Mouse (Mus musculus) frontal cortex, postnatal 36 days (tissue): ENCODE measurements around the gene Syngr1.
A peak's percentile ranks its signal among the peaks of the same experiment; 100 is the strongest.

Source experiments
- DNase-seq, 2 experiments: peaks; one replicate each; pipeline ENCODE4 v3.0.0; 2022; ENCODE audit warnings: low spot score in 2 of 2

Gene Syngr1

DNA sequence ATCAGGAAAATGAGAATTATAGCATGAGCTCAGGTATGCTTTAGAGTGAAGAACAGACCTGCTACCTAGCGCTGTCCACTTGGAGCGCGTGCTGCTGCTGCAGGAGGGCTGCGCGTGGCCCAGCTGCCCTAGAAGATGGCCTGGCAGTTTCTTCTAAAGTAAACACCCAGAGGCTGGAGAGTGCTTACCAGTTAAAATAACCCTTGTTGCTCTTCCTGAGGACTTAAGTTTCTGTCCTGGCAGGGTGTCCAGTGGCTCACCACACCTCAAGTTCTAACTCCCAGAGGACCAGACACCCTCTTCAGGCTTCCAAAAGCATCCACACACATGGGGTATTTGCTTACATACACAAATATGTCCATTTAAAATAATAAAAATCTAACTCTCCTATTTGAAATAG lies 54.3 kb downstream of the Syngr1 start:
- DNase-seq = no peak

DNA sequence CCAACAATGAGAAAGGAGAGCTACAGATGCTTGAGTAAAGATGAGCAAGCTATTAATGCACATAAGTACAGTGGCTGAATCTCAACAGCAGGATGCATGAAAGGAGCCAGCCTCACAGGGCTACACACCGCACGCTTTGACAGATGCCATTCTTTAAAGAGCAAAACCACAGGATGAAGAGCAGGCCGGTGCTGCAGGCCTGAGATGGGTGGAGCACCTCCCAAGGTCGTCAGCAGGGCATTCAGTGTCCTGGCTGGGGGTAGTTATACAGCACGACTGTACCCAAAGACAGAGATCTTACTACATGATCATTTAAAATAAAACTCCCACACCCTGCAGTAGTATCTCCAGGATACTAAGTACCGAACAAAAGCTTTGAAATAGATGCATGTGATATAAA lies 55.0 kb downstream of the Syngr1 start:
- no peak for DNase-seq

DNA sequence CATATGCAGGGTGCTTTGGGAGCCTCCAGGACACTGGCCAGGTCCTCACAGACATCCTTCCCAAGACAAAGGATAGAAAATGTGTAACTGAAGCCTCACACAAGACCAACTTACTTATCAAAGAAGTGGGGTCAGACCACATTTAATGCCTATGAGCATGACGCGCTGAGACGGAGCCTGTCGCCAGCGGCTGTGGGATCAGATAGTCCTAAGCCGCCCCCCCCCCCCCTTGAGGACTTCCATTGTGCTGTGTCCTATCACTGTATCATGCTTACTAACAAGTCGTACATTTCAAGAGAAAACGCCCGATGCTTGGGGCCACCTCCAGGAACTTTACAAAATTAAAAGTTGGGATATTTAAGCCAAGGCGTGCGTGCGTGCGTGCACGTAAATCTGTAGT lies 56.0 kb downstream of the Syngr1 start:
- no peak for DNase-seq

DNA sequence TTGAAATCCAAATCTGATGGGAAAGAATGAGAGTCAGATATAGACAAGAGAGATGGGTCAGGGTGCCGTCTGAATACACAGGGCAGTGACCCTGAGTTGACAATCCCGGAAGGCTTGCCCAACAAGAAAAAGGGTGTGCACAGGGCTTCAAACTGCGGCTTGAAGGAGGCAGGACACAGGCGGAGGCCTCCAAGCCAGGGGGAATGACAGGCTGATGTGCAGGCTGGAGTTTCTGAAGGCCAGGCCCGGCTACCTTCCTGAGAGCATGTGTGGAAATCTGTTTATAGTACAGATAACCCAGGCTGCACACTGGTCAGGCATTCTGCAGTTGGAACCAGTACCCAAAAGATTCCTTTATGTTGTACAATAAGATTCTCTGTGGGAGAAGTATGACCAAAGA lies 56.4 kb downstream of the Syngr1 start:
- DNase-seq = no peak

DNA sequence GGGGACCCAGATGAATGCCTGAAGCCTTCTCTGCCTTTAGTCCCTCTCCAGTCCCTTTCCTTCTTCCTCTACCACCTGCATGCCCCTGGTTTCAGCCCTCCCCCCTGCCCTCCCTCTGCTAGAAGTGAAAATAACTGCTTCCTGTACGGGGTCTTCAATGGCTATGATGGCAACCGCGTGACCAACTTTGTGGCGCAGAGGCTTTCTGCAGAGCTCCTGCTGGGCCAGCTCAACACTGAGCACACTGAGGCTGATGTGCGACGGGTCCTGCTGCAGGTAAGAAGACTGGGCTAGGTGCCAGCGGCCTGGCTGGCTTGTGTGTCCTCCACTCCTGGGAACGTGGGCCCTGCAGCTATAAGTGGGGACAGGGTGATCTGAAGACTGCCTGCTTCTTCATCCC lies 57.4 kb downstream of the Syngr1 start:
- DNase-seq = no peak

DNA sequence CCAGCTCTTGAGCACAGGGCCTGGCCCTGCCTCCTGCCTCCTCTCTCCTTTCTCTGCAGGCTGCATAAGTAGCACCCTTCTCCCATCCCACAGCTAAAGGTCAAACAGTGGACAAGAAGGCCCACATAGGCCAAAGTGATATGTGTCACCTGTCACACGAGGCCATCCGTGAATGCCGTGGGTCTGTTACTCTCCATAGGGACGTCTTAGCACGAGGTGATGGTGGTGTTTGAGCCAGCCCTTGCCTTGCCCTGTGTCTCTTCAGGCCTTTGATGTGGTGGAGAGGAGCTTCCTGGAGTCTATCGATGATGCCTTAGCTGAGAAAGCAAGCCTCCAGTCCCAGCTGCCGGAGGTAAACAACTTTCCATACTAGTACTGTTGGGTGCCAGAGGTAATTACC lies 58.4 kb downstream of the Syngr1 start:
- no peak for DNase-seq

DNA sequence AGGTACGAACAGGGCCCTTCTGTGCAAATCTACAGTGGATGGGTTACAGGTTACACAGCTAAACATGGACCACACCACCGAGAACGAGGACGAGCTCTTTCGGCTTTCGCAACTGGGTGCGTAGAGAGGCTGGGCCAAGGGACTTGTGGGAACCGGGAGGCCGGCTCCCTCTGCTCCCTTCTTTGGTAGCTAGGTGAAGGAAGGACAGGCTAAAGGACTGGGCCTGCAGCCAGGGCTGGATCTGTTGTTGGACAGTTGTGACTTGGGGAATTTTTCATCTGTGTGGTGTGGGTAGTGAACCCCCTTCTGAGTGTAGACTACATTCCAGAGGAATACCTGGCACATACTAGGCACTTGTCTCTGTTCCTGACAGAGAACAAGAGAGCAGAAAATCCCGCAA lies 61.5 kb downstream of the Syngr1 start:
- DNase-seq = no peak

DNA sequence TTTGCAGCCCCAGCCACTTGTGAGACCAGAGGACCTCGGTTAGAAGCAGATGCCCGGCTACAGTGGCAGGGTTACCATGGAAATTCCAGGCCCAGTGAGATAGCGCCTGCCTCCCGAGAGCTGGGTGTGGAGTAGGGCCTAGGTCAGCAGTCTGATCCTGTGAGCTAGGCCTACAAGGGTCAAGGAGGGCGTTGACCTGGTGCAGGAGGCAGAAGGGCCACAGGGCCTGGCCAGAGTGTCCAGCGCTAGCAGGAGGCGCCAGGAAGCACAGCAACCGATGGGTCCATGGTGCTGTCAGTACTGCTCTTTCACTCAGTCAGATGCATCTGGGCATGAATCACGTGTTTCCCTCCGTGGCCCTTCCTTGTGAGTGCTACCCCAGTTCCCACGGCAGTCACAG lies 62.6 kb downstream of the Syngr1 start:
- DNase-seq = no peak

DNA sequence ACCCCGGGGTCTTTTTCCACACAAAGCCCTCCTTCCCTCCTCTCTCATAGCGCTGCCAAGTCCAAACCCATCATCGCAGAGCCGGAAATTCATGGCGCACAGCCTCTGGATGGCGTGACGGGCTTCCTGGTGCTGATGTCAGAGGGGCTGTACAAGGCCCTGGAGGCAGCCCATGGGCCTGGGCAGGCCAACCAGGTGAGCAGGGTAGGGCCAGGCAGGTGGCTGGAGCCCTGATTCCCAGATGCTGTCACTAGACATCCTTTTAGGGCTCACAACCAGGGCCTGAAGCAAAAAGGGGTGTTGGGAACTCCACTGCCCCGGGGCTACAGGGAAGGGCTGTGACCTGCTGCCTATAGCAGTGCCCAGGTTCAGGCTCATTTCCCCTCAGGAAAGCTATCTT lies 64.6 kb downstream of the Syngr1 start:
- DNase-seq = no peak

DNA sequence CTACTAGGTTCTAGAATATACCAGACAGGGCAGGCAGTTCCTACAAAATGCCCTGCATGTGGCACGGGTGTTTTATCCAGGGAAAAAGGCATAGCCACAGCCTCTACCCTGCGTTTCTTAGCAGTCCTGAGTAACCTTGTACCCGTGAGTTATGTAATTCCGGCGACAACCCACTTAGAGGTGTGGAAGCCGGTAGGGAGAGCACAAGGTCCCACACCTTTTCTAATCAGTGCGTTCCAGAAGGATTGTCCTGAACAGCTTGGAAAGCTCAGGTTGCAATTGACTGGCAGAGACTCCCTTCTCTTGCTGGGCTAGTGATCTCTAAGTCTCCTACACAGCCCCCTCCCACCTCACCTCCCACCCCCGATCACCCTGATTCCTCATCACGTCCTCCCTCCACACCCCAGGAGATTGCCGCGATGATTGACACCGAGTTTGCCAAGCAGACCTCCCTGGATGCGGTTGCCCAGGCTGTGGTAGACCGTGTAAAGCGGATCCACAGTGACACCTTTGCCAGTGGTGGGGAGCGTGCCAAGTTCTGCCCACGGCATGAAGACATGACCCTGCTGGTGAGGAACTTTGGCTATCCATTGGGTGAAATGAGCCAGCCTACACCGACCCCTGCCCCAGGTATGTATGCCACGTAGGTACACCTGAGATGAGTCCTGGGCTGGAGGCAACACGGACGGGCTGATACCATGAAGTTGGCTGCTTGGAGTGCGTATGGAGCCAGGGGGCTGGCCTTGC lies 66.2 kb downstream of the Syngr1 start:
- DNase-seq = no peak

DNA sequence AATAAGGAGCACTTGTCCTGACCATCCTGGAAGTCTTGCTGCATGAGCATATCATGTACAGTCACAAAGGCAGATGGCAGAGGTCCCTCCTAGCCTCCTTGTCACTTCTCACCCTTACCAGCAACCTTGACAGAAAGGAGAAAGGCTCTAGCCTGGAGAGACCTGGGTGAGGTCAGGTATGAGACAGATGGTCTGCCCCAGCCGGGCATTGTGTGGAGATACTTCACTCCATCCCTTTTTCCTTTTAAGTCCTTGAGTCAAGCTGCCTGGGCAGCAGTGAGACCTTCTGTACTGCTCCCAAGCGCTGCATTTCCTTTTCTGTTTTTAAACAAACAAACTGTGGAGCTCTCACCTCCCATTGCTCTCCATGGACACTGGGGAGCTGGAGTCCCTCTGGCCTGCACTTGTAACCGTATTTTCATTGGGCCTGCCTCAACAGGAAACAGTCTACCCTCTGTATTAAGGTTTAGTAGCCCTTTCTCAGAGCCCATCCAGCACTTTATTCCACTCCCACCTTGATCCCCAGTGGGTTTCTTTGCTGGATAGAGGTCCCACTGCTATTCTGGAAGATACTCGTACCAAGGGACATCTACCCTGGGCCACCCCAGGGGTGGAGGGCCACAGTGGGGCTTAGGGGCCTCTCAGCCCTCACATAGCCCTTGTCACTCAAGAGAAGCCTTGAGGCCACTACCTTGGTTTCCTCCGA lies 67.0 kb downstream of the Syngr1 start:
- DNase-seq = no peak

DNA sequence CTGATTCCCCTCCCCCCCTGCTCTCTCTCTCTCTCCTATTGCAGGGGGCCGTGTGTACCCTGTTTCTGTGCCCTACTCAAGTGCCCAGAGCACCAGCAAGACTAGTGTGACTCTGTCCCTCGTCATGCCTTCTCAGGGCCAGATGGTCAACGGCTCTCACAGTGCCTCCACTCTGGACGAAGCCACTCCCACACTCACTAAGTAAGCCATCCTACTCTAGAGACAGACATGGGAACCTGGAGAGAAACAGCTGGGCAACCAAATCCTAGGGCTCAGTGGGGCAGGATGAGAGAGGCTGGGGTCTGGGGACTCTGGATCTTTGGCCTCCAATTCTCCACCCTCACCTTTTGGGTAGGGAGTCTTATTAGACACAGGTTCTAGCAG lies 67.6 kb downstream of the Syngr1 start:
- DNase-seq = no peak

DNA sequence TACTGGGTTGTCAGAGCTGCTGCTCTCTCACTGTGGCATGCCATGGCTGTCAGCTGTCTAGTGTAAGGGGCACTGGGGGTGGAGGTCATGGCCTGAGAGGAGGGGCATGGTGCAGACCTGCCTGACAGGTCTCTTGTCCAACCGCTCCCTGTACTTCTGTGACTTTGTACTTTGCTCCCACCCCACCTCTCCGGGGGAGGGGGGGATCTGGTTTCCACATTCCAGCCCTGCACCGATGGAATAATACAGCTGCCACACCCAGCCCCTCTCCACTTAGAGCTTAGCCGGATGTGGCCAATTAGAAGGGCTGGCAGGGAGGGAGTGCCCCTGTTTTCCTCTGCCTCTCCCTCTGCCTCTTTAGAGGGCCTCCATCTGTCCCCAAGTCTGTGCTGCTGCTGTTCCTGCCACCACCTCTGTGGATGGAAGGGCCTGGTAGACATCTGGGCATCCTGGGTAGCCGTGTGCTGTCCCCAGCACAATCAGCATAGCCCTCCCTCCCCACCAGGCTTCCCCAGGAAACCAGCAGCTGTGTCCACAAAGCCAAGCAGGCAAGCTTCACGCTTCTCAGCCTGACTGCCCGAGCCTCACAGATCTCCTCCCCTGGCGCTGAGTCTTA lies 68.3 kb downstream of the Syngr1 start:
- DNase-seq = no peak

DNA sequence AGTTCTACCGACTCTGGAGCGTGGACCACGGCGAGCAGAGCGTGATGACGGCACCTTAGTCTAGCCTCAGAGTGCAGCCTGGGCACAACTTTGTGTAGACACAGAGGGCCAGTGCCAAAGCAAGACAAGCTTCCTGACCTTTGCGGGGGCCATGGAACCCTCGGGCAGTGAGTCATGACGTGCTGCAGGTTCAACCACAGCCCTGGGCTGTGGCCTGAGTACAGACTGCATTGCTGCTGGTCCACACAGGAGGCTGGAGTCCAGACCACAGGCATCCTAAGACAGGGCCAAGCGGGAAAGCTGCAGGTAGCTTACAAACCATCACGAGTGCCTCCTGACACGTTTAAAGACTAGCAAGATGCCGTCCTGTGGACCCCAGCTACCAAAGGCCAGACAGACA lies 69.1 kb downstream of the Syngr1 start:
- no peak for DNase-seq

DNA sequence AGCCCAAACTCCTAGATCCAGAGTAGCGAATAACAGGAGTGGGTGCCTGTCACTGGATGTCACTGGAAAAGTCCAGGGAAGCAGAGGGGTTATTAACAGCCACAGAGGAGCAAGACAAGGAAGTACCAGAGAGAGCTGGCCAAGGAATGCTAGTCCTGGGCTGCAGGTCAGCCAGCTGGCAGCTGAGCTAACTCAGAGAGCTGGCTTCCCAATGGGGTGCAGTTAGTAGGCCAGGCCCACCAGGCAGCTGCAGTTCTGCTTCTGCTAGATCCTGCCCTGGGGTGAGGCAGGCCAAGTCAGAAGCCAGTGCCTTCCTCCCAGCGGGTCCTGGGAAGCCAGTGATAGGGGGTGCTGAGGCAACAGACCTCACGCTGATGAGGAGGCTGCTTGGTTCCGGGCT lies 69.6 kb downstream of the Syngr1 start:
- DNase-seq = no peak

DNA sequence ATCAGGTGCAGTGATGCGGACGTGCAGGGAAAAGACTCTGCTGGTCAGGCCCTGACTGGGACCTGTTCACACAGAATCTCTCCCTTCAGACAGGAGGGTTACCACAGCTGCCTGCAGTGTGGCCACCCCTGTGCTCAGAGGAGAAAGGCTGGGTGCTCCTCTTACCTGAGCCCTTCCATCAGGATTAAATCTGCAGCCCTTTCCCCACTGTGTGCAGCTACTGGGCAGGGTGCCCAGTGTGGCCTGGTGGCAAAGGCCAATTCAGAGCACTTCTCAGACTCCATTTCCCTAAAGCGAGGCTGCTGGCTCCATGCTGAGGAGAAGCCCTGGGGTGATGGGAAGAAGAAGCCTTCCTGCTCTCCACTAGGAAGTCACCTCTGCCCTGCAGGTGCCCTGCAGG lies 70.1 kb downstream of the Syngr1 start:
- no peak for DNase-seq

DNA sequence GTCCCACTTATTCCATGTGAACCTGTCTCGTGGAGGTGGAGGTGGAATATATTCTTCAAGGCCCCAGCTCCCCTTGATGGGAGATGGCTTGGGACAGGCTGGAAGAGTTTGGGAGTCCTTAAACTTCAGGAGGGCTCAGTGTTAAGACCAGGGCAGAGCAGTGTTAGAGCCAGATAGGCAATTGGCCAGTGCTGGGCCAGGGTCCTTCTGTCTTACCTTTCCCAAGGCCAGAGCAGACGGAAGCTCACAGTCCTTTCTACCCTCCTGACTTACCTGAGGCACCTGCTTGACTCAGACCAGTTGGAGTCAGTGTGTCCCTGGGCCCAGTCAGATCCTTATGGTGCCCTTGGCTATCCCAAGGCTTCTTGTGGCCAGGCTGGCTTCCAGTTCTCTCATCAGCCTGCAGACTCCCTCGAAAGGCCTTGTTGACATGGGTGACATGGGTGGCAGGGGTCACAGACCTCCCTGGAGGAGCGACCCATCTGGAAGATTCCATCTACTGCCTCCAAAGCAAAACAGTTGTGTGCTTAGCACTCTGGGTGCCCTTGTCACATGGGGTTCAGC lies 71.3 kb downstream of the Syngr1 start:
- DNase-seq = no peak

DNA sequence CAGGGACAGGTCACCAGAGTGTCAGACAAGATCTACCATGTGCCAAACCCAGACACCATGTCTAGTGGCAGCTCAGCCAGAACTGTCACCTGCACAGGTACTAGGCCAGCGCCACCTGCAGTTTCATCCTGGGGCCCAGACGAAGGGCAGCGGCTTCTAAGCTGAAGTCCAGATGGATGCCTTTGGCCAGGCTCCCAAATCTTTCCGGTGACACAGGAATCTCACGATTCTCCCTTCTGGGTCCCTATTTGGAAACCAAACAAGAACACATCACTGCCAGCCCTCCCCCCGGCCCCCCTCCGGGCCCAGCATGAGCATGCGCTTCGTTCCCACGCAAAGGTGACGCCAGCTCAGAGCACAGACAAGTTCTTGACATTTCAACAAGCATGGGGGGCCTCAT lies 72.1 kb downstream of the Syngr1 start:
- DNase-seq = peak; percentile 52 to 70

DNA sequence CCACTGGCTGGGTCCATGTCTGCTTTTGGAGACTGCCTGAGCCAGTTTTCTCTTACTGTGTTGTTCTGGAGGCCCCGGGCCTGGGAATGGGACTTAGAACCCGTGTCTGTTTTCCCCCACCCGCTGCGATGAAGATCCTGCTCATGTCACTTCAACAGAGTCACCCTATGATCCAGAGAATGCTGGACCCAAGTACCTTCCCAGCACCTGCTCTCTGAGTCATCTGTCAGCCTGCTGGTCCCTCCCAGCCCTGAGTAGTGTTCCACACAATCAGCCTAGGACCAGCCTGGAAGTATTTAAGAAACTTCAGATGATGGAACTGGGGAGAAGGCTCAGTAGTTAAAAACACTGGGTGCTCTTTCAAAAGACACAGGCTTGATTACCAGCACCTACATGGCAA lies 72.6 kb downstream of the Syngr1 start:
- DNase-seq = no peak

DNA sequence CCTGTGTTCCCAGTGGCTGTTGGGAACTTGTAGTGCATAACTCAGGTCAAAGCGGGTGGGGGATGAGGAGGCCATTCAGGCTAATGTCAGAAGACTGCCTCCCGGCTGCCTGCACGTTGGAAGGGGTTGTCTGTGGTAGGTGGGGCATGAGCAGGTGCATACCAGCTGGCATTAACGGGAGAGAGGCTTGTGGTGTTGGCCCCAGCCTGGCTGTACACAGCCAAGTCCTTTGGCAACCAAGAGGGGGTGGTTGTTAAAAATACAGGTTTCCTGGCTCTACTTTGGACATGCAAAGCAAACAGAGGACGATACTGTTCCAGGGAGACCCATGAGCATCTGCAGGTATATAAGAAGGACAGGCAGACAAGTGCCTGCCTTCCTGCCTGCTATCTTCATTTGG lies 74.3 kb downstream of the Syngr1 start:
- DNase-seq = no peak
